Mouse (Mus musculus) adrenal gland, postnatal 4 days (tissue): ENCODE results near the gene Psma5. TPM values are rescaled to one million over a fixed set of nuclear protein-coding genes. Genes with fewer than 3 reads are reported as not detected.

ENCODE experiments used
- DNase-seq, 2 experiments: peaks; one replicate each; pipeline ENCODE4 v3.0.0; 2021 to 2022; ENCODE audit warnings: low spot score in 2 of 2, mixed read lengths in 2 of 2
- total RNA-seq, 2 experiments: library from RNA; stranded (reverse); gene quantifications; 2 replicates each; pipeline ENCODE4 v1.2.3; 2021

Gene Psma5
- total RNA-seq, 2 experiments from 2014 or later: 99.9 to 102 TPM

DNA sequence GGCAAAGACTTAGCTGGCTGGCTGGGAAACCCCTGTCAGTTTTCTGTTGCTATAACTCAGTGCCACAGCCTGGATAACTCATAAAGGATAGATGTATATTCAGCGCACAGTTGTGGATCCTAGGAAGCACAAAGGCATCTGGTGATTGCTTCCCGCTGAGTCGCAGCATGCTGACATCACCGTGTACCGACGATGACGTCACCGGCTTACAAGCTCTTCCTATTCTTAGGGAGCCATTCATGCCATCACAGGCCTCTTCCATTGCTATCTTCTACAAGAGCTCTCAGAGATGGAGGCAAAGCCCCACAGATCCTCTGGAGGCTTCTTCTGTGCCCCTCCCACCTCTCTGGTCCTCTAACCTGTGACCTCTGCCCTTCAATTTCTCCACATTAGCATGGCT, 47.0 kb downstream of the Psma5 start:
- DNase-seq: no peak

DNA sequence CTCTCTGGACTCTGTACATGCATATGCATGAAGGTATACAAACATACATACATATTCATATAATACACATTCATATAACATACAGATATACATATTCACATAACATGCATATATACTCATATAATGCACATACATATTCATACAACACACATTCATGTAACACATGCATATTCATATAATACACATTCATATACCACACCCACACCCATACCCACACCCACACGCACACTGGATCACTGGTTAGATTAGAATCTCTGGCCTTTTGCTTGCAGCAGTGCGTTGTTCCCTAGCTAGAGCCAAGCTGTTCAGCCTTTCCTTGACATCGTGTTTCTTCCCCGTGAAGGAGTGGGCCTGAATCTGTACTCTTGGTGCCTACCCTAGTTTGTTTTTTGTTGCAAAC, 48.0 kb downstream of the Psma5 start:
- DNase-seq: no peak

GRCm38 (mm10) chr3:108306387-108306786, 49.7 kb downstream of the Psma5 start:
- no peak for DNase-seq

- DNase-seq: no peak
These were observed 50.8 kb downstream of the Psma5 start for GRCm38 (mm10) chr3:108307485-108307884.

DNA sequence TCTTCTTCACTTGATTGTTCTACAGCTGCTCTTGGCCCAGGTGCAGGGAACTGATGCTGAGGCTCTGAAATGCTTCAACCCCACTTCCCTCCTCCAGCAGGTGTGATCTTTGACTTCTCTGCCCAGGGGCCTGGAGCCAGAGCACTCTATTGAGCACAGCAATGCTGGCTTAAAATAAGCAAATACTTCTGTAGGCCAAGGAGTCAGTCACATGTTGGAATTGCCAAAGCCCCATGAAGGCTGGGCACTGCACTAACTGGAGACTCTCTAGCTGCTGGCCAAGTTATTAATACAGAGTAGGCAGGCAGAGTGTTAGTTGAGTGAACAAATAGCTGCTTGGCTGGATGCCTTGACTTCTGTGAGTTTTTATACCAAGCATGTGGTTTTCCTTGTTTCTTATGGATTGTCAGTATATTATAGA, 54.2 kb downstream of the Psma5 start:
- no peak for DNase-seq

DNA sequence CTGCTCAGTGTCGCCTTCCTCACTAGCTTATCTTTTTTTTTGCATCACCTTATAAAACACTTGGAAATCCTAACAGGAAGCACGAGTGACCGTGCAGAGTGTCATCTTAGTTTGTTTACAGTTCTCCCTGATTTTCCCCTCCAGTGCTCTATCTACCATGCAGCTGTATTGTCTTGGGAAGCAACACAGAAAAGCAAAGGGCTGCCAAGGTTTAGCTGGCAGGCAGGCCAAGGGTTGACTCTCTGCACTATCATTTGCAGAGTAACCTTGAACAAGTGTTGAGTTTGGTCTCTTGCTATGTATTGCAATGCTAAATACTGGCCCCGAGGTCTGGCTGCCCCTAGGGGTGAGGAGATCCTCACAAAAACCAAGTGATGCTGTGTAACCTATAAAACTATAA, 55.0 kb downstream of the Psma5 start:
- no peak for DNase-seq

GRCm38 (mm10) chr3:108312414-108312813, 55.7 kb downstream of the Psma5 start:
- DNase-seq: no peak

GRCm38 (mm10) chr3:108313138-108313537, 56.4 kb downstream of the Psma5 start:
- DNase-seq: no peak

DNA sequence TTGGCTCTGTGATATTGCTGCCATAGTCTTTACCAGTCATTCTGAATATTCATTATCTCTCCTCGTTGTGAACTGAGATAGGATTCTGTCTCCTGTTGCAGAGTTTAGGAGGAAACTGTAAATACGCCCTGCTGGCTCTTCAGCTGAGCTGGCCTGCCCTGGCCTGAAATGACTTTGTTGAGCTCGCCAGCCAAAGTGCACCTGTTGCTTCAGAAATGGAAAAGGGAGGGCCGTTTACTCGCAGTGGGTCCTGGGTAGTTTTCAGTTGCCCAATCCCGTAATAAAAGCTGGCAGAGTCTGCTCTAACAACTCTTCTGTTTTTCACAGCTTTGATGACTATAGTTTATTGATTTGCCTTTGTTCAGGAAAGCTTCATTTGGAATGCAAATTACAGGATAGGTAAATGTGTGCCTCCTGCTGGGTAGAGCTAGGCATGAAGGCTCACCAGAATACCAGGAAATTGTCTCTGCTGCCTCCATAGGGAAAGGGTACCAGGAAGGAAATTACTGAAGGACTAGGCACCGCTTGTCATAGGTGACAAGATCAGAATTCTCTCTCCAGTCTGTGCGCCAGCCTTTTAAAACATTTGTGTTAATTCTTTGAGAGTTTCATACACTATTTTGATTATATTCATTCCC, 57.4 kb downstream of the Psma5 start:
- DNase-seq: no peak

DNA sequence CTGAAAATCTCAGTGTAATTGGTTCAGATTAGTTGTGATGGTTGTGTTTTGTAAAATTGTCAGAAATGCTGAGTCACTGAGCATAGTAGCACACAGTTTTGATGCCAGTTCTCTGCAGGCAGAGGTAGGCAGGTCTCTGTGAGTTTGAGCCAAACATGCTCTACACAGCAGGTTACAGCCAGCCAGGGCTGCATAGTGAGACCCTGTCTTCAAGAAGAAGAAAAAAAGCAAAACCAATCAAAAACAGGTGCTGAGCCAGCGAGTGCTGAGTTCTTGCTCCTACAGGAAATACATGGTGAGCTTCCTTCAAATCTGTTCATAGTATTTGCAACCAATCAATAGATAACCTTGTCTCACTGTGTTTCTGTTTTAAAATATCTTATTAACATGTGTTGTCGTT, 61.8 kb downstream of the Psma5 start:
- DNase-seq: no peak

DNA sequence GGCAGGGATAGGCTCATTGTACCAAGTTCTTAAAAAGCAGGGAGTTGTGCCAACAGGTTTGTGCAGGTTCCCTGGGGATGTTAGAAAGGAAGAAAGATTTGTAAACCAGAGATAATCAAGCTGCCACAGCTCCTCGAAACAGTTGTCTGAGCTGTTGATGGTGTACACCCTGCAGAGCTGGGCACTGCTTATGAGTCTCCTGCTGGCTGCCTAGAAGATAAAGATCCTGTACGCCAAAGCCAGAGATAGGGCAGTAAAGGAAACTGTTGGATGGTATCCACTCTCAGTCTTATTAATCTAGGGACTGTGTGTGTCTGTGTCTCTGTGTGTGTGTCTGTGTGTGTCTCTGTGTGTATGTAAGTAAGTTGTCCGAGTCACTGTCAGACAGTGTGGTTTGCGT, 64.9 kb downstream of the Psma5 start:
- no peak for DNase-seq

GRCm38 (mm10) chr3:108322136-108322535, 65.4 kb downstream of the Psma5 start:
- DNase-seq: no peak

GRCm38 (mm10) chr3:108322962-108323361, 66.2 kb downstream of the Psma5 start:
- no peak for DNase-seq

GRCm38 (mm10) chr3:108324837-108325236, 68.1 kb downstream of the Psma5 start:
- DNase-seq: no peak

- no peak for DNase-seq
These were observed 68.8 kb downstream of the Psma5 start for GRCm38 (mm10) chr3:108325521-108325920.

DNA sequence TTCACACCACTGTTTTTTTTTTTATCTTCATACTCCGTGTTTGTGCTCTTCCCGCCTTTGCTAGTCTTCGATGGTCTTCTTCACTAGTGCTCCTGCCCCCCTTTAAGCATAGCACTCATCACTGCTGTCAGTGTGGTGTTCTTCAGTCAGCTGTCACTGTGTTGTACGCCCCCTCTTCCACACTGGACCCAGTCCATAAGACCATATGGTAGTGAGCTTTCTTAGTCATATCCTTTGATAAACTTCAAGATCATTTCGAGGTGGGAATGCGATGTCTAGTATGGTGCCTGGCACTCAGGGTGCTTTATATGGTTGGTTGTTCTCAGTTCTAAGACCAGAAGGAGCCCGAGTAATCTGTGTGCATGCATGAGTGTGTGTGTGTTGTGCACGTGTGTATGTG, 70.5 kb downstream of the Psma5 start:
- no peak for DNase-seq

GRCm38 (mm10) chr3:108327916-108328315, 71.2 kb downstream of the Psma5 start:
- DNase-seq: no peak

GRCm38 (mm10) chr3:108328441-108328841, 71.7 kb downstream of the Psma5 start:
- peak; percentile 34 to 44 for DNase-seq

Other genes with a start within 250 kb of the Psma5 start
- 100 to 1,000 TPM; 144 to 170 TPM for gene Gstm1, start 239.0 kb upstream of the Psma5 start, total RNA-seq
- gene Gstm4, start 212.0 kb upstream of the Psma5 start, total RNA-seq: 10 to 100 TPM; 15.6 to 16.5 TPM
- gene Ampd2, start 170.3 kb upstream of the Psma5 start, total RNA-seq: 100 to 1,000 TPM; 101 to 109 TPM
- gene Gnat2, start 164.1 kb upstream of the Psma5 start, total RNA-seq: 1 to 10 TPM; 3.9 to 4.1 TPM
- 100 to 1,000 TPM; 128 to 135 TPM for gene Gnai3, start 110.8 kb upstream of the Psma5 start, total RNA-seq
- under 1 TPM; 0.25 to 0.39 TPM for gene Gpr61, start 102.0 kb upstream of the Psma5 start, total RNA-seq
- 10 to 100 TPM; 17.0 to 18.5 TPM for gene Amigo1, start 70.6 kb upstream of the Psma5 start, total RNA-seq
- 10 to 100 TPM in 1 of 2 experiments, 1 to 10 TPM in 1; 8.3 to 10.0 TPM for gene Cyb561d1, start 55.7 kb upstream of the Psma5 start, total RNA-seq
- gene Atxn7l2, start 46.0 kb upstream of the Psma5 start, total RNA-seq: 10 to 100 TPM; 15.6 to 16.9 TPM
- 10 to 100 TPM in 1 of 2 experiments, 1 to 10 TPM in 1; 6.7 to 12.2 TPM for gene Sypl2, start 30.3 kb upstream of the Psma5 start, total RNA-seq
- gene Sort1, start 27.2 kb downstream of the Psma5 start, total RNA-seq: 10 to 100 TPM; 31.7 to 32.5 TPM
- gene Mybphl, start 108.0 kb downstream of the Psma5 start, total RNA-seq: not detected
- gene Psrc1, start 126.9 kb downstream of the Psma5 start, total RNA-seq: 10 to 100 TPM; 13.0 to 15.2 TPM
- 10 to 100 TPM; 15.3 to 25.8 TPM for gene Celsr2, start 158.6 kb downstream of the Psma5 start, total RNA-seq
- 100 to 1,000 TPM; 163 to 171 TPM for gene Sars, start 188.3 kb downstream of the Psma5 start, total RNA-seq